Mouse (Mus musculus): ENCODE data around the gene Cemip2. TPM values are rescaled to one million over a fixed set of nuclear protein-coding genes. Genes with fewer than 3 reads are reported as not detected.

The Cemip2 gene
- total RNA-seq (2021), result 10 to 100 TPM; 16.4 to 21.6 TPM
- polyA plus RNA-seq (2012; rRNA removed), result 3.3 and 3.7 TPM in 2 replicates
- long read RNA-seq, result 0 reads

GRCm38 (mm10) chr19:21778147-21778917 is at the start of gene Cemip2:
Cemip2 (plus strand) TSS chr19:21778342.
- peak; percentile 99 for DNase-seq

GRCm38 (mm10) chr19:21728342-21728741 is 49.8 kb upstream of the Cemip2 start:
- DNase-seq, result no peak

GRCm38 (mm10) chr19:21731887-21732286 is 46.3 kb upstream of the Cemip2 start:
- DNase-seq, result no peak

DNA sequence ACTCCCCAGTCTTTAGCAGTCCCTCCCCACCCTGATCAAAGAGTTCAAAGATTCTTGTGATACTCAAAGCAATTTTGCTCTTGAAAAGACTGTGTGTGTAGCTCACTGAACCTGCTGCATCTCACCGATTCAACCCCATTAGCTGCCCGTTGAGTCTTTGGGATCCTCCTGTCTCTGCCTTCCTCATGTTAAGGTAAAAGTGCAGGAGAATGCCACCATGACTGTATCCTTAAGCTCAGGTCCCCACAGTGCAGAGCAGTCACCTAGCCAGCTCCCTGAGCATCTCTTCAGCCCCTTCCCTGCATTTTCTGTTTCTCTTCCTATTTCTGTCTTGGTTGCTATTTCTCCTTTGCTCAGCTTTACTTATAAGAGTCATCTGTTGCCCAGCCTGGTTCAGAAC is 45.0 kb upstream of the Cemip2 start:
- DNase-seq, result no peak

DNA sequence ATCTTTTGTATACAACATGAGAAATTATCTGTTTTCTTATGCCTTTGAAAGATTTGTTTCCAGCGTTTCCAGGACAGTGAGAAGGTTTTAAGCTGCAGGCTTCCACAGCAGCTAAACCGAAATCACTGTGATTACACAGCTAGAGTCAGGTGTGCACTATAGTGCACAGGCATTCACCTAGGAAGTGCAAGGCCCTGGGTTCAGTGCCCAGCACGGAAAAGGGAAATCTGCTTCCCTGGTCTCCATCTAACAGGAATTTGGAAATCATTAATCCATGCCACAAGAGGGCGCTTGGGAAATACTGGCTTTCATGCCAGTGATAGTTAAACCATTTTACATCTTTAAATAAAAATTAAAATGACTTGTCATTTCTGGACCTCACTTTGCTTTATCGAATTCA is 44.0 kb upstream of the Cemip2 start:
- DNase-seq, result no peak

GRCm38 (mm10) chr19:21737446-21737845 is 40.7 kb upstream of the Cemip2 start:
- no peak for DNase-seq

- DNase-seq, result peak; percentile 58
Measured at GRCm38 (mm10) chr19:21737881-21738590, 40.1 kb upstream of the Cemip2 start.

DNA sequence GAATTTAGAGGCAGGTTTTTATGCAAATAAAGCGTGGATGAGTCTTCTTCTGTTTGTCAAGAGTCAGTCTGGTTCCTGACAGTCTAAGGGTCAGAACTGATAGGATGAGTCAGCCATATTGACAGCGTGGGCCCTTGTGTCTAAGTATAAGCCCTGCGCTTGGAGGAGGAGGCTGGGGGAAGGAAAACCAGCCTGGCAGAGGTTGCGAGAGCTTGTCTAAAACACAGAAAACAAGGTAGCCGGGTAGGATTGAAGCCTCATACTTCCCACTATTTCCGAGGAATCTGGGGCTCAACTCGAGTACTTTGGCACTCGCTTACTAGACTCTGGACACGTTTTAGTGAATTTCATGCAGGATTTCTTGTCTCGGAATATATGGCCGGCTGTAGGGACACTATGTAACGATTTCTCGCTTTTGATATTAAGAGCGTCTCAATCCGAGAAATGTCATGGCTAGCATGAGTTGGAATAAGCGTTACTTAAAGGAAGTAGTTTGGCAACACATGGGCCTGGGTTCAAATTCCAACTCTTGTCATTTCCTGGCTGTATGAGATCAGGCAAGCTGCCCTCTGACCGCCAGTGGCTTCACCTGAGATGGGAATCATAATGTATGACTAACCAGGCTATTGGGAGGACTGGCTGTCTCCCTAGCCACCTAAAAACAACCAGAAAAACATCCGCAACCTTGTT is 39.4 kb upstream of the Cemip2 start:
- no peak for DNase-seq

GRCm38 (mm10) chr19:21742138-21742537 is 36.0 kb upstream of the Cemip2 start:
- no peak for DNase-seq

GRCm38 (mm10) chr19:21745586-21745985 is 32.6 kb upstream of the Cemip2 start:
- DNase-seq, result no peak

GRCm38 (mm10) chr19:21747356-21747755 is 30.8 kb upstream of the Cemip2 start:
- peak; percentile 67 for DNase-seq

DNA sequence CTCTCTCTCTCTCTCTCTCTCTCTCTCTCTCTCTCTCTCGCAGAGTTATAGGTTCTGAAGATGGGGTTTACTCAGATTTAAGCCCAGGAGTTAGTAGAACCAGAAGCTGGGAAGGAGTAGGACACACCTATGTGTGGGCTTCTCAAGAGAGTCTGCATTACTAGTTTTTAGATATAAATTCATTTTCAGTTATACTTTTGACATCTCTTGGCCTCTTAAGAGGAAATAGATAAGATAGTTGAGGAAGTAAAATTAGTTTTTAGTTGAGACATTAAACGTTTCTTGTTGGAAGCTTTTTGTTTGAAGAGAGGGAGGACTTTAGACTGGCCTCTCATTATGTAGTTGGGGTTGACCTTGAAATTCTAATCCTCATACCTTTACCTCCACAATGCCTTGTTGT is 28.0 kb upstream of the Cemip2 start:
- no peak for DNase-seq

DNA sequence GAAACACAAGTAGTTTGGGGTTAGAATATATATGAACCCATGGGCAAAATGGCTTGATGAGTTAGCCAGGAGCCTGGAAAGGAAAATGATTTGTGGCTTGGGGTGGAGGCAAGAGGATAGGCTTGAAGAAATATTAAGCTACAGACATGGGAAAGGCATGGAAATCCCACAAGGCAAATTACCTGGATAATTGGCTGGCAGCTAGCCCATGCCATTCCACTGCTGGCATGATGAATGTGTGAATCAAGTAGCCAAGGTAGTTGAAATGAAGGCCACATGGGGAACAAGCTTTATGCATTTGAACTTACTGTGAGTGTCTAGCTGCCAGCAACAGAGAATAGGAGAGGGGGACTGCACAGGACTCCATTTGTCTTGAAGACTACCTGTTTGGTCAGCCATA is 16.5 kb upstream of the Cemip2 start:
- no peak for DNase-seq

DNA sequence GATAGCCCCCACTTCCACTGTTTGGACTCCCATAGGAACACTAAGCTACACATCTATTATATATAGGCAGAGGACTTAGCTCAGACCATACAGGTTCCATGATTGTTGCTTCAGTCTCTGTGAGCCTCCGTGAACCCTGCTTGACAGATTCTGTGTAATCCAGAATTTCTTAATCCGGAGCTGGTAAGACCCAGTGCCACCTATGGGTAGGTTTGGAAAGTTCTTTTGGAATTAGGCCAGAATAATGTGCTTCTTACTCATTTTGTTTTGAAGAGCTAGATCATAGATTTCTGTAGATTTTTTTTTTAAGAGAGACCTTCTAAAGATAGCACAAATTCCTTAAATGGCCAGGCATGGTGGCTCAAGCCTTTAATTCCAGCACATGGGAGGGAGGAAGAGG is 14.1 kb upstream of the Cemip2 start:
- peak; percentile 14 for DNase-seq

GRCm38 (mm10) chr19:21764738-21765137 is 13.4 kb upstream of the Cemip2 start:
- no peak for DNase-seq

DNA sequence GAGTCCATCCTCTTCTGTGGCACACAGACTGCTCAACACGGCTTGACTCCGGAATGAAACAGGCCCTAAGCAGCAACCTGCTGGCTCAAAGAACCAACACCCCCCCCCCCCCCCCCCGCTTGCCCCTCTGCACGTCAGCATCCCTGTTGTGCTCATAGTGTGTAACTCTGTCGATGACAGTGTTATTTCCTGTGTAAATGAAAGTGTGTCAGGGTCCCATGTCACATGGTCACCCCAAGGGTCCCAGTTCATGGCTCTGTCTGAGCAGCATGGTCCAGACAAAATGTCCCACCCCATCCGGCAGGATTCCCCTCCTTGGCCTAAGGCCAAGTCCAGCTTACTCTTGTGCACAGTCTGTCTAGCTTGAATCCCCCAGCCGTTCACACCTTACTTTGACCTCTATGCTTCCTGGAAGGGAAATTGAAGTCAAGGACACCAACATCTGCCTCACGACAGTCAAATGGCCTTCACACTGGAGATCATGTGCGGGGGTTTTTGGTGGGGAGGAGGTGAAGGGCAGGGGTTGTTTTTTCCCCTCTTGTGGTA is 10.6 kb upstream of the Cemip2 start:
- no peak for DNase-seq

DNA sequence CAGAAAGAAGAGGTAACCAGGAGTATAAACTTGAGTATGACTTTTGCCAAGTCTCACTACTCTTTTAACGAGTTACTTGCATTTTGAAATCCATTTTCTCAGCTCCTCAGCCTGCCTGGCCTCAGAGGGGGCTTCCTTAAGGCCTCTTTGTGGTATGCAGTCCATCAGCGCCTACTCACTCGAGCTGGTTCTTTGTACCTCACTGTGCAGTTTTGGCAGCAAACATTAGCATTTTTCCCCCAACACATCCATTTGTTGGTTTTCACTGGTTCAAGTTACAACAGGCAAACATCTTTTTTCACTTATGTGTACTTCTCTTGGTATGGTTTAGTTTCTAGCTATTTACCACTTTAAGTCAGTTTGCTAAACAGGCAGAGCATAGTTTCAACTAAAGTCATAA is 8.3 kb upstream of the Cemip2 start:
- DNase-seq, result no peak

DNA sequence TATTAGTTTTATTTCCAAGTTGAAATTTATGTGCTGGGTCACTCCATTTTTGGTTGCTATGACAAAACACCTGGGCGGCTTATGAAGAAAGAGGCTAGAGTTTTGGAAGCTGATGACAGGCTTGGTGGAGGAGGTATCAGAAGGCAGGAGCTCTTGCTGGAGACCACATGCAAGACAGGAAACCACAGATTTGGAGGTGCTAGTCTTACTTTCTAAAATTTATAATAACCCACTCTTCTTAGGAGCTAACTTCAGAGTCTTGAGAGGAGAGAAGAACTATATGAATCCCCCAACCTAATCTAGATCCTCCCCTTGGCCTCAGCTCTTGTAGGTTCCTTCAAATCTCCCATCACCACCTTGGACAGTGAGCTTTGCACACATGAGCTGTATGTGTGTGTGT is 6.6 kb upstream of the Cemip2 start:
- no peak for DNase-seq

DNA sequence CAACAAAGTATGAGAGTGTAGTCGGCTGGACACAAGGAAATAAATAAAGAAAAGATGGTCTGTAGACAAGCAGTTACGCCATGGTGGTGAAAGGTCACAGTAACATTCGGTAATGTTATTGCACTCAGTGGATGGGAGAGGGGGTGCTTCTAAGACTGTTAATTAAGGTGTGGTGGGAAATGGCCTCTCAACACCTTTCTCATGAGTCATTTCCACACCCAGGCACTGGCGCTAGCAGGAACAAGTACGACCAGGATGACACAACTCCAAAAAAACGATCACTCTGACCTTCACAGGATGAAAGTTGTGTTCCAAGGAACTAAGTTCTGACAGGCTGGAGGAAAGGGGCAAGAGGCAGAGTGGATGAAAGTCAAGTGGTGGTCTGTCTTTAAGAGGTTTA is 4.5 kb upstream of the Cemip2 start:
- DNase-seq, result no peak

DNA sequence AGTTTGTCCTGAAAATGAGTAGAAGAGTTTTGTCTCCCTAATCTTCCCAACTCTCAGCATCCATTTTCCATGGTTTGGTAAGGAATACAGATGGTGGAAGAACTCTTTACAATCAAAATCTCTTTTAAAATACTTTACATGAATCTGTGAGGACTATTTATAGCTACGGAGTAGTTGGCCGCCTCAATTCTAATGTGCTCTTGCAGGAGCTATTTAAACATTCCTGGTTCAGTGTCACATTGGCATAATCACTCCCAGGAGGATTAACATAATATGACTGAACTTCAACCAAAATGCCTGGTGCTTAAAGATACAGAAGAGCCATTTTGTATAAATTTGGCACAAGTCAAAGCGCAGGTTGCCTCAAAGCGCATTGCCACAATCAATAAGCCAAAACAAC is 2.5 kb upstream of the Cemip2 start:
- no peak for DNase-seq

GRCm38 (mm10) chr19:21776671-21777070 is 1.5 kb upstream of the Cemip2 start:
- DNase-seq, result no peak

DNA sequence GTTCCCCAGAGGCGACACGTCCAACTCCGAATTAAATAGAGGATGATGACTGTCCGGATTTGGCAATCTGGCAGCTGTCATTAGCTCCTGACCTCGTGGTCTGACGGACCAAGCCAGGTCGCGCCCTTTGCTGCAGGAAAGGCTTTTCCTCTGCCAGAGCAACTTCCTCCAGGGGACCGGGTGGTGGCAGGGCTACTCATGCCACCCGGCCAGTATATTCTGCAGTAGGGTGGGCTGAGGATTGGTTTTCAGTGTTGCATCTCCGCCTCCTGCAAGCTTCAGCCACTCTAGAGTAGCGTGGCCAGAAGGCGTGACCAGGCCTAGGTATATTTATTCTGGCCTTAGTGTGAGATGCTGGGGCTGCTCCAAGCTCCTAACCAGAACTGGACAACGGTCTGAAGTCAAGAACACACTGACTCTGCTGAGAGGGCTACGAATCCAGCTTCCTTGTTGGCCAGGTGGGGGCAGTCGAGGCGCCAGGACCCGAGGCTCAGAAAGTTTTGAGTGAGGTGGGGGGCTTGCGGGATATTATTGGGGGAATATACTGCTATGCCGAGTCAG is 891 bp upstream of the Cemip2 start:
- DNase-seq, result peak; percentile 73

Data from adrenal gland, adult 2 months (tissue).